Mouse (Mus musculus): ENCODE measurements around the gene Gm9117.
"Not testable (repeated sequence)": the region's sequence is repeated elsewhere in the genome, so short reads cannot be mapped to it uniquely, and the experiment has no call there.

The Gm9117 gene

DNA sequence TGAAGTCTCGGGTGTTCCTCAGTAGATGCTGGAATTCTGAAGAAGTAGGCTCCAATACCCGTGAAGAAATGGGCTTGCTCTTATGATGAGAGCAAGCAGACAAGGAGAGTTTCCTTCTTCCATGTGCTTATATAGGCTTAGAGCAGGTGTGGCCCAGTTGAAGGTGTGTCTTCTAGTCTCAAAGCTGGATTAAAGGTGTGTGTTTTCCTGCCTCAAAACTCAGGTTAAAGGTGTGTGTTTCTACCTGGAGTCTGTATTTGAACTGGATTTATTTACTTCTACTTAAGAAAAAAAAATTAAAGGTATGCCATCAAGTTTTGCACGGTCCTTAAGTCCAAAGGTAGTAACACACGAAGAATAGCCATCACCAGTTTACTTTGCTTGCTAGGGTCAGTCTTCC, at the start of gene Gm9117:
Gm9117 (minus strand) TSS at position 101 of the 400 bp plus-strand sequence.
- DNase-seq (ENCODE audit: low spot score in 2 of 2), result not testable (repeated sequence)

DNA sequence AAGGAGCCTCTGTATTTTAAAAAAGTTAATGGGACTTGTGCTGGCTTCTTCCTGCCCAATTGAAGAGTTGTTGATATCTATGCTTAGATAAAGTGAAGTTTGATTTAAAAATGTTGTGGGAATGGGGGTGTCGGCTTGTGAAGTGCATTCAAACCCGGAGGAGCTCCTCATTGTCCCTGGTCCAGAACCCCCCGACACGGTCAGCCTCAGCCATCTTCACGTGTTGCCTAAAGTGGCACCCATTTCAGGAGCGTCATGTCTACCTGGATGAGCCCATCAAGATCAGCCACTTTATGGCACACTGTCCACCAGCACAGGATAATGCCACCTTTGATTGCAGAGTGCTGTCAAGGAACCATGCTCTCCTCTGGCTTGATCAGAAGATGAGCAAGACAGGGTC, 25.6 kb upstream of the Gm9117 start:
- not testable (repeated sequence) for DNase-seq (ENCODE audit: low spot score in 2 of 2)

DNA sequence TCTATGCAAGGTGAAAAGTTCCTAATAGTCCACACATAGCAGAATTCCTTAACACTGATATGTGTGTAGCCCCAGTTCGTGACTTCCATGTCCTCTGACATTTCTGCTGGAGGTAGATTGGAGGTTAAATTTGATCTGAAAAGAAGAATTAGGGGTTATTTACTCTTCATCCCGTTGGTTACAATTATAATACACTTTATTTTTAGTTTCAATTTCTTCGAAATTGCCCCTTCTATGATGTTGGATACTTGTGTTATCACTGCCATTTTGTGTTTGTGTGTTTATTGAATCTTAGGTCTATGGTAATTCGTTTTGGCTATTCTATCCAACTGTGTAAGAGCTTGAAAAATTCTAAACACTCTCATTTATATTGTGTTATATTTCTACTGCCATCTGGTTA, 17.9 kb upstream of the Gm9117 start, which contains the start of gene Tdpoz5:
Tdpoz5 (minus strand) TSS at position 101 of the 400 bp plus-strand sequence.
- DNase-seq (ENCODE audit: low spot score in 2 of 2), result not testable (repeated sequence)

DNA sequence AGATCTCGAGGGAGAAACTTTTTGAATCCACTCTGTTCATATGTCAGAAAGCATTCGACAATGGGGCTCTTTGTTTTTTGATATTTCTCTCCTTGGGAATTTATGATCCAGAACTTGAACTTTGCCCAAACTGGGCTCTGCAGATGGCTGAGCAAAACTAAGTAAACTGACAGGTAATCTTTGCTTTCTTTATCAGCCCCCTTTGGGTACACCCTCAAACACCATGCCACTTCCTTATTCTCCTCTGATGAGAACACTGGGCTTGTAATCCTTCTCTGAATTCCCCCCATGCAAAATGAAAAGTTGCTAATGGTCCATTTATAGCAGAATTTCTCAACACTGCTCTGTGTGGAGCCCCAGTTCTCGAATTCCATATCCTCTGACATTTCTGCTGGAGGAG, 5.0 kb downstream of the Gm9117 start:
- DNase-seq (ENCODE audit: low spot score in 2 of 2), result not testable (repeated sequence)

Measured in frontal cortex, postnatal 10 days (tissue).